Mouse (Mus musculus) CD4-positive, CD25-positive, alpha-beta regulatory T cell, adult 4 months (primary cell): ENCODE measurements around the gene Gp1ba. TPM values are rescaled to one million over a fixed set of nuclear protein-coding genes. Genes with fewer than 3 reads are reported as not detected.

ENCODE experiments used
- ATAC-seq: one replicate; pipeline ENCODE4 v1.8.0; 2017
- polyA plus RNA-seq, 2 experiments: library from polyadenylated mRNA; unstranded; fragments of 100-300 nt; shearing (Covaris generic); gene quantifications; one replicate each; pipeline ENCODE4 v1.2.1; 2017

The Gp1ba gene
- polyA plus RNA-seq, 2 experiments from 2014 or later, result 0.39 to 0.43 TPM

GRCm38 (mm10) chr11:70653345-70654197, 14.6 kb downstream of the Gp1ba start:
- ATAC-seq, result peak; percentile 17

- peak; percentile 36 for ATAC-seq
Observed at GRCm38 (mm10) chr11:70654198-70654922, 15.4 kb downstream of the Gp1ba start, which contains the start of gene Pfn1. Pfn1 (minus strand) TSS chr11:70654644.

DNA sequence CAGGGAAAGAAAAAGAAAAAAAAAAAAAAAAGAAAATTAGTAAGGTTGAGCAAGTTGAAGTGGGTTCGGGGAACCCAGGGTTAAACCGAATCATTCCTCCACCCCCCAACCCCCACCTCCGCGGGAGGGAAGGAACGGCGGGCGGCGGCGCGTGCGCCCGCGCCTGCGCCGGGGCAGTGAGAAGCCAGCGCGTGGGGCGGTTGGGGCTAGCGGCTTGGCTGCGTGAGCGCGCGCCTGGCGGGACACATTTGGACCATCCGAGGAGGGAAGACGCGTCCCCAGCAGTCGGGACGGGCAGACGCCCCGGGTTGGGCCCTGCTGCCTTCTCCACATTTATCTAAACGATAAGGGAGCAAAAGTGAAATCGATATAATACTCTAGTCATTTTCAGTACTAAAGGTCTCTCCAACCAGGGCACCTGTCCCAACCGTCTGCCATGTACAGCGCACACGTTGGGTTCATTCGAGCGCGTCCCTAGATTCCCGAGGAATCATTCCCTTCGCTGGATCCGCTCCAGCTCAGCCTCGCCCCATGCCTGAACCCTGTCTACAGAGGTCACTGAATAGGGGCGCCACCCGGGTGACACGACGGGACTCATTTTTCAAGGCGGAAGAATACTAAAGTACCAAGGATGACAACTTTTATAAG, 16.1 kb downstream of the Gp1ba start:
- peak; percentile 32 for ATAC-seq

GRCm38 (mm10) chr11:70655571-70656455, 16.9 kb downstream of the Gp1ba start:
- no peak for ATAC-seq

DNA sequence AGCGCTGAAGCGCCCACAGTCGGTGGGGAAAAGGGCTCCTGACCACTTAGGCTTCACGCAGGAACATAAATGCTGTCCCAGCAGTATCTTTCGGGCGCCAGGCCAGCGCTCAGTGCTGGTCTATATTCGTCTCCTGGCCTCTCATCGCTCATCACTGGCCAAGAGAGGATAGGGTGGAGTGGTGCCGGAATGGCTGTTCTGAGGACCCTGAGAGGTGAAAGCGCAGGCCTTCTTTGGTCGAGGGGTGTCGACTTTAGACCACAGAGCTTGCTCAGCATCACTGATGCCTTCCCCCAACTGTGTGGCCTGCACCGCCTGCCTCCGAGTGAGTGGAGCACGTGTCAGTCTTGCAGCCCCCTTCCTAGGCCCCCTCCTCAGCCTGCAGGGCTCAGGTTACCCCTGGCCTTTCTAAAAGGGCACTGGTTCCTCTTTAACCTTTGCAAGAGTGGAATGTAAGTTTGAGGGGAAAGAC, 17.6 kb downstream of the Gp1ba start:
- ATAC-seq, result no peak

GRCm38 (mm10) chr11:70656964-70657363, 18.0 kb downstream of the Gp1ba start, which contains the start of gene Eno3:
Eno3 (plus strand) TSS chr11:70657202.
- no peak for ATAC-seq

GRCm38 (mm10) chr11:70657573-70657972, 18.7 kb downstream of the Gp1ba start:
- no peak for ATAC-seq

- no peak for ATAC-seq
Observed at GRCm38 (mm10) chr11:70657991-70658390, 19.1 kb downstream of the Gp1ba start.

DNA sequence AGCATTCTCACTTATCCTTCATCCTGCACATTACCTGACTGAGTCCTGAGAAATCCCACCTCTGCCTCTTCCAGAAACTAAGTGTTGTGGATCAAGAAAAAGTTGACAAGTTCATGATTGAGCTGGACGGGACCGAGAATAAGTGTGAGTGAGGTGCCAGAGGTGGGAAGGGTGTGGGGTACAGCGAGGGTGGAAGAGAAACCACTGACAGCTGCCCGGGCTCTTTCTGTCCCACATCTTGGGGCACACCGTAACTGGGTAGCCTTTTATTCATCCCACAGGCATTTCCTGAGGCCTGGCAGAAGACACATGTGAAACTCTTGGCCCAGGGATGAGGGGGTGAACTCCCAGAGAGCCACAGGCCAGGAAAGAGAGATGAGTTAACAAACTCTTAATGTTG, 19.6 kb downstream of the Gp1ba start:
- no peak for ATAC-seq

GRCm38 (mm10) chr11:70658942-70659341, 20.0 kb downstream of the Gp1ba start:
- no peak for ATAC-seq

DNA sequence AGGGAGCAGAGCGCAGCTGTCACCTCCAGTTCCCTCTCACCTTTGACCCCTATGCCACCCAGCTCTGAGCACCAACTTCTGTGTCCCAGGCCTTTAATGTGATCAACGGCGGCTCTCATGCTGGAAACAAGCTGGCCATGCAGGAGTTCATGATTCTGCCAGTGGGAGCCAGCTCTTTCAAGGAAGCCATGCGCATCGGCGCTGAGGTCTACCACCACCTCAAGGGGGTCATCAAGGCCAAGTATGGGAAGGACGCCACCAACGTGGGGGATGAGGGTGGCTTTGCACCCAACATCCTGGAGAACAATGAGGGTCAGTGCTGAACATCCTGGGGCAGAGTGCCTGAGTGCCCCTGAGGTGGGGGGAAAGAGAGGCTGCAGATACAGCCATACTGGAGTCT, 21.6 kb downstream of the Gp1ba start:
- no peak for ATAC-seq

DNA sequence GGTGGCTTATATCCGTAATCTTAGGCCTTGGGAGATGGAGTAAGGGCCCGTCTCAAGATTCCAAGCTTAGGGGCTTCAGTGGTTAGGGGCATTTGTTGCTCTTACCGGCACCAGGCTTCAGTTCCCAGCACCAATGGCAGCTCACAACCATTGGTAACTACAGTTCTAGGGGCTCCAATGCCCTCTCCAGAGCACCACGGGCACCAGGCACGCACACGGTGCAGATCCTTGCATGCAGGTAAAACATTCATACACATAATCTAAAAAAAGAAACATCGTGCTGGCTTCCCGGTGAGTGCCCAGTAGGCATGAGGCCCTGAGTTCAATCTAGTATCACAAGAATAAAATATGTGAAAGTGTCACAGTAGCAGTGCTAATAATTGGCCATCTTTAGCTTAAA, 24.2 kb downstream of the Gp1ba start:
- no peak for ATAC-seq

- no peak for ATAC-seq
Observed at GRCm38 (mm10) chr11:70663957-70664356, 25.0 kb downstream of the Gp1ba start.

GRCm38 (mm10) chr11:70664741-70665140, 25.8 kb downstream of the Gp1ba start:
- no peak for ATAC-seq

- ATAC-seq, result no peak
Observed at GRCm38 (mm10) chr11:70666687-70667086, 27.8 kb downstream of the Gp1ba start.

- no peak for ATAC-seq
Observed at GRCm38 (mm10) chr11:70667271-70668150, 28.6 kb downstream of the Gp1ba start.

GRCm38 (mm10) chr11:70668335-70668770, 29.4 kb downstream of the Gp1ba start:
- peak; percentile 21 for ATAC-seq

DNA sequence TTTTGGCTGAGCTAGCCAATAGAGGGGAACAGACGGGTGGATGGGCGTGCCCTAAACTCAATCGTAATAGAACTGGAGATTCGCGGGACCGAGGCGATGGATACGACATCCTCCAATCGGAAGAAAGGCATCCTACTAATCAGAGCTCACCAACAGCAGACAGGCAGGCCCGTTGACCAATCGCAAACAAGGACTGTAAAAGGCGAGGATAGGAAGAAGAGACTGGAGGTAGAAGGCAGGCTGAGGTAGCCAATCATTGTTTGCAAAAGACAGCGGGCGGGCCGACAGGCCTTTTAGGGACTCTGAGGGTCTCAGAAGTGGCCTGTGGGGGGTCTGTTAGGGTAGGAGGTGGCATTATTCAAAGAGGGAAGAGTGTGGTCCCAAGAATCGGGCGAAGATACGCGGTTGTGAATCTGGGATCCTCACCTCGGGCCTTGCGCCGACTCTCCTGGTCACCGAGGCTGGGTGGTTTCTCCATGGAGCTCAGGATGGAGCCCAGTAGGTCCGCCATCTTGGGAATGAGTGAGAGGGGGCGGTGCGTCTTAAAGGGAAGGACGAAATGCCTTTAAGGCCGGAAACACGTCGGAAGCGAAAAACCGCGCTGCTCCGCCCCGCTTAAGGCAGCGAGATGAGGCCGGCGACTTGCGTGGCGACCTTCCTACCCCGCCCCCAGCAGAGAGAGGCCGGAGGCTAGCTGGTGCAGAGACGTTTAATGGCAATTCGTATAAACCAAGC, 30.0 kb downstream of the Gp1ba start, which contains the start of gene Spag7:
Spag7 (minus strand) TSS at position 646 of the 735 bp plus-strand sequence.
- ATAC-seq, result peak; percentile 88

GRCm38 (mm10) chr11:70669582-70670345, 30.8 kb downstream of the Gp1ba start:
- peak; percentile 37 for ATAC-seq
